ENCODE assay signal across 8 mouse cellular contexts in the genomic region with DNA sequence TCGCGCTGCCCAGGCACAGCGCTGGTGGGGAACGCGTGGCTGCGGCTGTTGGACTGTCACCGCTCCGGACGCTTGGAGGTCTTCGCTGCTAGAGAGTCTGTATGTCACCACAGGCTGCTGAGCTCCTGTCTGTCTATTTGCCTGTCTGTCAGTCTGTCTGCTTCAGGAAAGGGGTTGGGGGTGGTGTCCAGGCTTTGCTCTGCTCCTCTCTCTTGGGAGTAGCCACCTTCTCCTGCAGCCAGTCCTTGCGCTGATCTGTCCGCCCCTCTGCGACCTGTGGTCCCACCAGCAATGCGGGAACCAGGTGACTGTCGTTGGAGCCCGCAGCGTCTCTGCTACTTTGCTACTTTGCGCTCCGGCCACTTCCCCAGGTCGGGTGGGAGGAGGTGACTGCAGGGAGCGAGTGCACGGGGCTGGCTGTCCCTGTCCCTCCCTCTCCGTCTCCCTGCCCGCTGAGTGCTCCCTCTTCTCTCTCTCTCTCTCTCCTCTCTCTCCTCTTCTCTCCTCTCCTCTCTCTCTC. TPM values are rescaled to one million over a fixed set of nuclear protein-coding genes. Genes with fewer than 3 reads are reported as not detected.
A peak's percentile ranks its signal among the peaks of the same experiment; 100 is the strongest.
DNase-seq lines count a peak whose midpoint lies in the region; ATAC-seq lines count a peak whose summit lies in the region.

No protein-coding gene starts in this region.

- DNase-seq in heart, embryonic 10.5 days (ENCODE audit: low spot score) = no peak
- DNase-seq in heart, postnatal 4 days = no peak
- DNase-seq in R1 (ENCODE audit: low read depth, low spot score) = peak; percentile 25
- peak; percentile 54 for DNase-seq in embryonic facial prominence, embryonic 10.5 days (ENCODE audit: low spot score)
- DNase-seq in thymus, postnatal 14 days = peak; percentile 66
- no peak for DNase-seq in lung, postnatal 25 days (ENCODE audit: low spot score)

- peak; percentile 68 for ATAC-seq in hindbrain, embryonic 16.5 days
- ATAC-seq in midbrain, embryonic 15.5 days (replicated peaks) = peak; percentile 77

- peaks cover 77% of the 10 kb centered on the region for H3K27me3 ChIP-seq in heart, embryonic 10.5 days (ENCODE audit: insufficient read depth, poor library complexity, severe bottlenecking)
- H3K27me3 ChIP-seq in embryonic facial prominence, embryonic 10.5 days (replicated peaks; ENCODE audit: low read depth, poor library complexity, severe bottlenecking) = peaks cover 82% of the 10 kb centered on the region
- no peaks in the 10 kb centered on the region for H3K27me3 ChIP-seq in hindbrain, embryonic 16.5 days (replicated peaks; ENCODE audit: control insufficient read depth, insufficient read depth, low read length)
- no peaks in the 10 kb centered on the region for H3K27me3 ChIP-seq in midbrain, embryonic 15.5 days (replicated peaks)

- peak overlapping the region; percentile 90 for H3K9ac ChIP-seq in hindbrain, embryonic 16.5 days (ENCODE audit: low read depth, low read length)
- peak overlapping the region; percentile 77 for H3K9ac ChIP-seq in midbrain, embryonic 15.5 days

- no peaks in the 10 kb centered on the region for H3K36me3 ChIP-seq in heart, embryonic 10.5 days
- no peaks in the 10 kb centered on the region for H3K36me3 ChIP-seq in embryonic facial prominence, embryonic 10.5 days (replicated peaks)
- H3K36me3 ChIP-seq in hindbrain, embryonic 16.5 days (ENCODE audit: control insufficient read depth, insufficient read depth, low read length) = no peaks in the 10 kb centered on the region
- H3K36me3 ChIP-seq in midbrain, embryonic 15.5 days (replicated peaks) = no peaks in the 10 kb centered on the region

- H3K4me3 ChIP-seq in heart, embryonic 10.5 days = peak overlapping the region; percentile 60
- H3K4me3 ChIP-seq in embryonic facial prominence, embryonic 10.5 days = peak overlapping the region; percentile 63
- H3K4me3 ChIP-seq in hindbrain, embryonic 16.5 days (ENCODE audit: low read length) = peak overlapping the region; percentile 69
- peak overlapping the region; percentile 58 for H3K4me3 ChIP-seq in midbrain, embryonic 15.5 days

- no peak overlapping the region for H3K27ac ChIP-seq in heart, embryonic 10.5 days
- H3K27ac ChIP-seq in embryonic facial prominence, embryonic 10.5 days (replicated peaks) = peak overlapping the region; percentile 66
- peak overlapping the region; percentile 96 for H3K27ac ChIP-seq in hindbrain, embryonic 16.5 days (ENCODE audit: low read depth, low read length)
- H3K27ac ChIP-seq in midbrain, embryonic 15.5 days = peak overlapping the region; percentile 93

- H3K4me1 ChIP-seq in heart, embryonic 10.5 days = peaks cover 18% of the 10 kb centered on the region
- peaks cover 19% of the 10 kb centered on the region for H3K4me1 ChIP-seq in embryonic facial prominence, embryonic 10.5 days
- H3K4me1 ChIP-seq in hindbrain, embryonic 16.5 days (ENCODE audit: control insufficient read depth, insufficient read depth, low read depth, low read length) = no peaks in the 10 kb centered on the region
- peaks cover 3% of the 10 kb centered on the region; the same call in 1 of the 2 replicates for H3K4me1 ChIP-seq in midbrain, embryonic 15.5 days

- WGBS in heart, embryonic 10.5 days = under 1% methylated on average over 24 of the region's 24 CpGs
- WGBS in embryonic facial prominence, embryonic 10.5 days = under 1% methylated on average over 24 of the region's 24 CpGs
- 0% methylated on average over 24 of the region's 24 CpGs for WGBS in hindbrain, embryonic 16.5 days
- 0% methylated on average over 24 of the region's 24 CpGs for WGBS in midbrain, embryonic 15.5 days

- H3K9me3 ChIP-seq in heart, embryonic 10.5 days = no peaks in the 10 kb centered on the region
- H3K9me3 ChIP-seq in embryonic facial prominence, embryonic 10.5 days = no peaks in the 10 kb centered on the region
- no peaks in the 10 kb centered on the region for H3K9me3 ChIP-seq in hindbrain, embryonic 16.5 days (ENCODE audit: control insufficient read depth, low read length)
- no peaks in the 10 kb centered on the region for H3K9me3 ChIP-seq in midbrain, embryonic 15.5 days

- H3K4me2 ChIP-seq in hindbrain, embryonic 16.5 days (ENCODE audit: low read length) = peak overlapping the region; percentile 83
- H3K4me2 ChIP-seq in midbrain, embryonic 15.5 days = peak overlapping the region; percentile 75

RNA-seq across cellular contexts. Expression of a gene that starts 1.2 kb away (rescaled TPM):
- polyA plus RNA-seq in heart, embryonic 10.5 days (2016; fragmentation: Nextera tagmentation; extraction: Ambion mirVana) = 1.8 and 2.2 TPM in 2 replicates
- 1 to 10 TPM; 2.4 to 4.6 TPM for total RNA-seq in heart, postnatal 4 days (2021)
- polyA plus RNA-seq in embryonic facial prominence, embryonic 10.5 days (2016; fragmentation: Nextera tagmentation; extraction: Ambion mirVana) = 0.63 and 1.8 TPM in 2 replicates
- 48.2 and 61.8 TPM in 2 replicates for polyA plus RNA-seq in hindbrain, embryonic 16.5 days (2015; fragmentation: Nextera tagmentation; extraction: Ambion mirVana)
- polyA plus RNA-seq in midbrain, embryonic 15.5 days (2015; fragmentation: Nextera tagmentation; extraction: Ambion mirVana) = 52.1 and 56.4 TPM in 2 replicates

Comparison
In these comparisons a context has a peak if more than half of its experiments do, and no peak if none do; other contexts are left out.
1. DNase-seq: peak in R1 (single experiment), embryonic facial prominence, embryonic 10.5 days (single experiment) and thymus, postnatal 14 days (single experiment); none in heart, embryonic 10.5 days (single experiment), heart, postnatal 4 days (single experiment) and lung, postnatal 25 days (single experiment).
2. RNA of a gene that starts 1.2 kb away (polyA plus RNA-seq): 48.2 to 61.8 TPM in hindbrain, embryonic 16.5 days and 52.1 to 56.4 TPM in midbrain, embryonic 15.5 days; 0.63 to 1.8 TPM in embryonic facial prominence, embryonic 10.5 days and 1.8 to 2.2 TPM in heart, embryonic 10.5 days; every median in the first group is over 10 times any median in the second.
3. Peak in every context shown above with its lines, with median percentiles within 50 percentile points of each other: H3K4me3 ChIP-seq.